Mouse (Mus musculus) bone marrow macrophage, adult 2 months (primary cell): ENCODE data around the gene Hapln1.

Experiments used
- CTCF ChIP-seq: IDR thresholded peaks from 2 replicates; pipeline ENCODE4 v1.5.1; 2012; ENCODE audit warnings: low read depth, mild to moderate bottlenecking, low read length, moderate library complexity
- POLR2A ChIP-seq: IDR thresholded peaks from 2 replicates; pipeline ENCODE4 v1.6.1; 2012; ENCODE audit warnings: mild to moderate bottlenecking, low read depth, low read length, borderline replicate concordance

DNA sequence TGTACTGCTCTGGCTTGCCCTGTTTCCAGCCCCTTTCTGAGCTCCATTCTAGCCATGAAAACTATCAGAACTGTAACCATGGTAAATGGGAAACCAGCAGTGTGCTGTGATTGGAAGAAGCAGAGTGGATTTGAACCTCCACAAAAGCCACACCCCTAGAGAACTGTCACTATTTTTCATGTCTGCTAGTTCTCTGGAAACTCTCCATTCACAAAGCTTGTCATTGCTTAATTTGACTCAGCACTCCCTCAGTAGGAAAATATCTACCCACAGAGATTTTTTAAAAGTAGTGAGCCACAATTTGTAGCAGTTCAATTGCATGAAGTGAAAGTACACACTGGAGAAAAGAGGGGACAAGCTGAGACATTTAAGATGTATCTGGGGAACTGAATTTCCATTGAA is 18.1 kb upstream of the Hapln1 start:
- TF ChIP-seq POLR2A (no peak), CTCF (no peak)
